Mouse (Mus musculus) cerebellum, adult (tissue): Measurements from ENCODE around the gene Pdcl2.

Source experiments
- ATAC-seq: cut with Nextera tagmentation; 2 replicates; pipeline ENCODE4 v1.9.2; 2017; ENCODE audit warnings: mild to moderate bottlenecking, moderate library complexity, mixed read lengths; ENCODE audit not compliant: insufficient number of reproducible peaks, low FRiP score, low TSS enrichment

Gene Pdcl2

GRCm38 (mm10) chr5:76303745-76304451 is 27.1 kb downstream of the Pdcl2 start:
- ATAC-seq: peak; percentile 72

DNA sequence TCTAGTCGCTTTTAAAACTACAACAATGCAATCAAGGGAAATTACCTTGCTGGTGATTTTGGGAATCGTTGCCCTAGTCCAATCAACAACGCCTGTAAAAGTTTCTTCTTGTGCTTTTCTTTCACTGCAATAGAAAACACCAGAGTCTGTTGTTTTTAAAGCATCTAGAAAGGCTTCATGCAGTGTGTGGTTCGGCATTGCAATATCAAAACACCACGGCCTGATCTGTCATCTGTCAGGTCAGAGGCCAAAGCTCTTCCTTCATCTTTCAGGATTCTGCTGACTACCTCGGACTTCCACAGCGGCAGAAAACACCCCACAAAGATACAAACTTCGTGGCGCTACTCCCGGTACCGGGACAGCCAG is 27.6 kb downstream of the Pdcl2 start:
- ATAC-seq: no peak

DNA sequence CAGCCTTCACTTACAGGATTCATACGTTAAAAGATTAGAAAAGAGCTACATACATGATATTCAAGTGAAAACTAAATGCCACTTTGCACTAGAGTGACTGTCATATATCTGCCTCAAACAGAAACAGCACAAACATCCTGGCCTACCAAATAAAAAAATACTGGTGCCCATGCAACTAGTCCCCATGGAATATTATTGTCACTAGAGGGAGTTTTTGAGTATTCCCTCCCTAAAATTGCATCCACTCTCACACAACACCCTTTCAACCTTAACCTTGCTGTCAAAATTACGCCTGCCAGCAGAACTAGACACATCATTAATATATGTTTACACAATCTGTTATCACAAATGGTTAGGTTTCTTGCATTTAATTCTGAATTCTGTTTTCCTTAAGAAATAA is 28.9 kb downstream of the Pdcl2 start:
- no peak for ATAC-seq

DNA sequence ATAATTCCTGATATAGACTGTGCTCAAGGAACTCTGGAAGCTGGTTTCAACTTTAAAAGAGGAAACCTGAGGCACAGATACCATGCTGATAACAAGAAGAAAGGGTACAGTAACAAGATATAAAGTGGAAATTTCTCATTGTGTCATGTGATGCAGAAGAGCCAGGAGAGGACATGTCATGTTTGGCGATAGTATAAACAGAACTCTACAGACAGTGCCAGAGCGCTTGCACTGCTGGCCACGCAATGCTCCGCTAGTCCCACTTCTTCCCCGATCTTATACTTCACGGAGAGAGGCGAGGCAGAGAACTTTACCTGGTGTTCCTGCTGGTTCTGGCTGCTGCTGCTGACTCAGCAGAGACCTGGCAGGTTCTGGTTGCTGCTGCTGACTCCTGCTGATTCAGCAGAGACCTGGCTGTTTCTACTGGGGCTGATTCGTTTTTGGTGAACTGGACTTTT is 41.7 kb downstream of the Pdcl2 start:
- peak; percentile 61 for ATAC-seq

DNA sequence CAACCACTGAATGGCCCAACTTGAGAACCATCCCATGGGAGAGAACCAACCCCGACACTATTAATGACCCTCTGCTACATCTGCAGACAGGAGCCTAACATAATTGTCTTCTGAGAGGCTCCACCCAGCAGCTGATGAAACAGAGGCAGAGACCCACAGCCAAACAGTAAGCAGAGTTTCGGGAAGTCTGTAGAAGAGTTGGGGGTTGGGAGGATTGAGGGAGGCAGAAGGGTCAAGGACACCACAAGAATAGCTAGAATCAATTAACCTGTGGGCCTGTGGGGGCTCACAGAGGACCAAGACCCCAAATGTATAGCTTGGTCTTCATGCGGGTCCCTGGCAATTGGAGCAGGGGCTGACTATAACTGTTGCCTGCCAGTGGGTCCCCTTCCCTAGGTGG is 42.7 kb downstream of the Pdcl2 start:
- ATAC-seq: no peak

GRCm38 (mm10) chr5:76287062-76287461 is 43.9 kb downstream of the Pdcl2 start:
- no peak for ATAC-seq

DNA sequence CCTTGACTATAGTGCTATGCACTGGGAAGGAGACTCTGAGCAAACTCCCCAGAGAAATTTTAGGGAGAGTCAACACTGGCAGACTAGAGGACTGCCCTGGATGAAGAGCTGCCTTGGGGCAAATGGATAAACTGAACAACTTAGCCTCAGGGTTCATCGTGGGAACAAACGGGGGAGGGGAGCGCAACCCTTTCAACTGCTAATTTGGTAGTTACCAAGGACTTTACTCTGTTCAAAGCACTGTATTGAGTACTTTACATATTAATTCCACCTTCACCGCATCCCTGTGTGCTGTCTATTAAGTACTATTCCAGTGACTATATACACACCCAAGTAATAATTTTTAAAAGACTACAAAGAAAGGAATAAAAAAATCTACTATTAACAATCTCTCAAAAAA is 45.3 kb downstream of the Pdcl2 start:
- ATAC-seq: no peak

GRCm38 (mm10) chr5:76283890-76284289 is 47.1 kb downstream of the Pdcl2 start:
- ATAC-seq: no peak

DNA sequence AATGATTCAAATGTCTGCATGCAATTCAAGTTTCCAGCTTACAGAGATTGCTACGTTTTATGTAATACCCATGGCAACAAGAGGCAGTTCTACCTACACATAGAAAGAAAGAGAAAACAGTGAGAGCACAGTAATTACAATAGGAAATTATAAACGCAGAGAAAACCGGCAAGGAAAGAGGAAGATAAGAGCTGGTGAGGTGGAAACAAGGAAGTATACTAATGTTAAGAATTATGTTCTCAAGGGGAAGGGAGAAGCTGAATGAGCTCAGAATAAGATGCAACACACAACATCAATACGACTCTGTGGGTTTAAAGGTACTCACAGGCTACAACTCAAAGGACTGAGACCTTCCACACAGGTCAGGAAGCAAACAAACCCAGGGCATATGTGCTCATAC is 56.0 kb downstream of the Pdcl2 start:
- no peak for ATAC-seq
